Mouse (Mus musculus): Measurements from ENCODE around the gene Col4a3. TPM values are rescaled to one million over a fixed set of nuclear protein-coding genes. Genes with fewer than 3 reads are reported as not detected.

Gene Col4a3
- polyA plus RNA-seq, 1 experiment from 2014 or later = 5.4 TPM

DNA sequence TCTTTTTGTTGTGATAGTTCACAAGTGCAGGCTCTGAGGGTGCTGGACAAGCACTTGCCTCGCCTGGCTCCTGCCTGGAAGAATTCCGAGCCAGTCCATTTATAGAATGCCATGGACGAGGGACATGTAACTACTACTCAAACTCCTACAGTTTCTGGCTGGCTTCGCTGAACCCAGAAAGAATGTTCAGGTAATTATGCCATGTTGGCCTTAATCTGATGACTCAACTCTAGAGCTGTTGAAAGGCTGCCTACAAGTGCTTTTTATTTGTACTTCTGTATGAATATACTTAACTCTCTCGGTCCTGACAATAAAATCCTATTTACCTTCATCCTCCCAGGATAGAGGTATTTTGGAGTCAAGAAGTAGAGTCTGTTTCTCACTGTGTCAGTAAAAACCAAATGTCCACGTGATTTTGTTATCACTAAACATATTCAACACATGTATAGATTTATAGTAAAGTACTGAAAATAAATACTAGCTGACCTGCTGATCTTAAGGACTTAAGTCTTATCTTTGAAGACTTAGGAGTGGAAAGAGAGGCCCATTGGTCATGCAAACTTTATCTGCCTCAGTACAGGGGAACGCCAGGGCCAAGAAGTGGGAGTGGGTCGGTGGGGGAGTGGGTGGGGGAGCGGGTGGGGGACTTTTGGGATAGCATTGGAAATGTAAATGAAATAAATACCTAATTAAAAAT lies 131.2 kb downstream of the Col4a3 start:
- no peaks in the 10 kb centered on the region for H3K9me3 ChIP-seq
- no peak overlapping the region for H3K4me2 ChIP-seq
- peak overlapping the region; percentile 37 for H3K27ac ChIP-seq
- no peak overlapping the region for H3K4me3 ChIP-seq
- no peak overlapping the region for H3K9ac ChIP-seq
- H3K27me3 ChIP-seq = 0 out of 2 replicates have a peak, but pooled peaks cover 3% of the 10 kb centered on the region
- WGBS = 47% methylated on average over 9 of the region's 9 CpGs
- H3K4me1 ChIP-seq = no peaks in the 10 kb centered on the region
- H3K36me3 ChIP-seq = no peaks in the 10 kb centered on the region
- no peak for ATAC-seq (ENCODE audit: borderline replicate concordance, extremely low read depth, low FRiP score, low TSS enrichment)

DNA sequence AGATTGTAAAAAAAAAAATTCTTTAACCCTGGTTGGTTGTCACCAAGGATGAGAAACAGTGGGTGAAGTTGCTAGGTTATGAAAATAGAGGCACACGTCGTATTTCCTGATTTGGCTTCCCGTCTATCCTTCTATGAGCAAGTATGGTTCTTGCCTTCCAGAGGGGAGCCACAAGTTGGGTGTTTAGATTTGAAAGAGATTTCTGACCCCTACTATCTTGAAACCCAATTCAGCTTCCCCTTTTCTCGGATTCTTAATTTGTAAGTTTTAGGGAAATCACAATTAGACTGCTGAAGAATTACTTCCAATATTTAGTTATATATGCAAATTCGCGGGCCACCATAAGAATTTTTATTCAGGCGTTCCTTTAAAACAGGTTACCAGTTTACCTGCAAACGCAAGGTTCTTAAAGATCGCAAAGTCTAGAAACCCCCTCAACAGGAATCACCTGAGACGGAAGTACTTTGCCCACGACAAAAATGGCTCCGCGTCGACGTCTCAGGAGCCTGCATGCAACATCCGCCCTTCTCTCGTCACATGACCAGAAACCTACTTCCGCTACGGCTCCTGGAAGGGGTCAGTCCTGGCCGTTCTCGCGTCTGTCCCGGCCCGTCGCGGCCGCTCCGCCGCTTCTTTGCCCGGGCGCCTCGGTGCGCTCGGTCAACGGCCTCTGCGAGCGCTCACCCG lies 137.8 kb downstream of the Col4a3 start, which contains the start of gene Mff:
Mff (plus strand) TSS at position 552 of the 687 bp plus-strand sequence.
- peak; percentile 99 for ATAC-seq (ENCODE audit: borderline replicate concordance, extremely low read depth, low FRiP score, low TSS enrichment)
- peak within 1 kb of the TSS; percentile 73; the same call in 1 of the 2 replicates for H3K27ac ChIP-seq
- WGBS = 9% methylated on average over 38 of the region's 38 CpGs
- H3K4me1 ChIP-seq = peaks cover 9% of the 10 kb centered on the region
- peaks cover 6% of the 10 kb centered on the region; the same call in 1 of the 2 replicates for H3K27me3 ChIP-seq
- H3K36me3 ChIP-seq = peaks cover 12% of the 10 kb centered on the region; the same call in 1 of the 2 replicates
- H3K4me2 ChIP-seq = peak within 1 kb of the TSS; percentile 88
- H3K9ac ChIP-seq = peak within 1 kb of the TSS; percentile 96
- H3K4me3 ChIP-seq = peak within 1 kb of the TSS; percentile 89
- H3K9me3 ChIP-seq = no peaks in the 10 kb centered on the region

DNA sequence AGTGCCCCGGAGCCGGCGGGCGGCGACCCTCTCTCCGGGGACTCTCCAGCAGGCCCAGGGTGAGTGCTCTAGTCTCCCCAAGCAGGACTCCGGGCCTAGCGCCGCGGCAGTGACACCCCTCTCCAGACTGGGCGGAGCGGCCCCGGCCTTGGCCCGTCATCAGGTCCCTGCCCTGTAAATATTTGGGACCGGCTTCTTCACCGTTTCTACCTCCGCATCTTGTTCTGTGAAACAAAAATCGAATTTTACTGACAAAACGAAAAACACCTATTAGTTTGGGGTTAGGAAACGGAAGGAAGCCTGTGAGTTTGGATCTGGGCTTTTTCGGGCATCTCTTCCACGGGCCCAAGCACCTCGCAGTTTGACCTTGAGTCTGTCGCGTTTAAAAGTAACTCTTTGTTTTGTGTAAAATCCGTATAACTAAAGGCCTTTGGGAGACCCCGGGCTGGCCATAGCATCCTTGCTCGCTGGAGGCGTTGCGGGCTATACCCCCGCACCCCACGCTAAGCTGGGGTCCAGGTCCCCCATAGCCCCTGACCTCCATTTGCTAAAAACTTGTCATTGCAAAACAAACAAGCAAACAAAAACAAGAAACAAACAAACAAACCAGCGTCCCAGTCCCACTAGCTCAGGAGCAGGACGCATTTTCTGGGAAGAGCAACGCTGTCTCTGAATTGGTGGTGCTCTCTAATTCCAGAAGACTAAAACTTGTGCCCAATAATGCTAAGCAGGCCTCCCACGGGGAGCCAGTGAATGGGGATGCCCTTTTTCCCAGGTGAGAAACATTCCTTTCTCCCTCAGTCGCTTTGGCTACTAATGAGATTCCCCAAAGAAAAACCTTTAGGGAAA lies 138.5 kb downstream of the Col4a3 start:
- Histone ChIP-seq H3K27me3 (peaks cover 6% of the 10 kb centered on the region; the same call in 1 of the 2 replicates), H3K9ac (peak overlapping the region; percentile 96), H3K4me2 (peak overlapping the region; percentile 88), H3K27ac (peak overlapping the region; percentile 73; the same call in 1 of the 2 replicates), H3K9me3 (no peaks in the 10 kb centered on the region), H3K36me3 (peaks cover 20% of the 10 kb centered on the region), H3K4me1 (peaks cover 9% of the 10 kb centered on the region), H3K4me3 (peak overlapping the region; percentile 89)
- under 1% methylated on average over 37 of the region's 37 CpGs for WGBS
- ATAC-seq (ENCODE audit: borderline replicate concordance, extremely low read depth, low FRiP score, low TSS enrichment) = peak; percentile 98

DNA sequence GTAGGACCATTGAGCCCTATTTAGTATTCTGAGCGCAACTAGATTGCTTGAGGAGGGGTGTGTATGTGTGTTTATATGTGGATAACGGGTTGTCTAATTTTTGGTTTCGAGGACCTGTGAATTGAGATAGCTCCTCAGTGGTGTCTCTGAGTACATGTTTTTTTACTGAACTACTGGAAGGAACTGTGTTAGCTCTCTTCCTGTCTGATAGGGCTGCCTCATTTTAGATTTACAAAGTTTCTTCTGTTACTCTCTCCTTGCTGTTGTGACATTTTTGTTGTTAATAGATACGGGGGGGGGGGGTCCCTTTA lies 139.1 kb downstream of the Col4a3 start:
- Histone ChIP-seq H3K4me2 (peak overlapping the region; percentile 88), H3K4me1 (peaks cover 9% of the 10 kb centered on the region), H3K27ac (no peak overlapping the region), H3K9me3 (no peaks in the 10 kb centered on the region), H3K36me3 (peaks cover 26% of the 10 kb centered on the region), H3K9ac (peak overlapping the region; percentile 96), H3K27me3 (peaks cover 6% of the 10 kb centered on the region; the same call in 1 of the 2 replicates), H3K4me3 (peak overlapping the region; percentile 89)
- 51% methylated on average over 4 of the region's 4 CpGs for WGBS
- no peak for ATAC-seq (ENCODE audit: borderline replicate concordance, extremely low read depth, low FRiP score, low TSS enrichment)

DNA sequence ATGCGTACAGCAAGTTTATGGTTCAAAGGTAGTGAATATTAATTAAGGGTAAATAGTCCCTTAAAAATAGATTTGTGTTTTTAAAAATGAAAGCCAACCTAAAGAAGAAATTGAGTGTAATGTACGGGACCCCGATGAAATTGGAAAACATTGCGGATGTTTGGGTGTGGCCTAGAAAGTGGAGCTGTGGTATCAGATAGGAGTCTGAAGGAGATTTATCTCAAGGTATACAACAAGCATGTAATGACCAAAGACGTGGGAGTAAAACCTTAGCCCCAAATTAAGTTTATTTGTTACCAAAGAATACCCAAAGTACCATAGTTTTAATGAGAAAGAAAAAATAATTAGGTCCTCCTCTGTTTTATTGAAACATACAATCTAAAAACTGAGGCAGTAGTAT lies 139.8 kb downstream of the Col4a3 start:
- Histone ChIP-seq H3K4me2 (peak overlapping the region; percentile 88; the same call in 1 of the 2 replicates), H3K4me1 (peaks cover 9% of the 10 kb centered on the region), H3K27ac (no peak overlapping the region), H3K4me3 (no peak overlapping the region), H3K27me3 (peaks cover 6% of the 10 kb centered on the region; the same call in 1 of the 2 replicates), H3K36me3 (peaks cover 30% of the 10 kb centered on the region), H3K9me3 (no peaks in the 10 kb centered on the region), H3K9ac (no peak overlapping the region)
- ATAC-seq (ENCODE audit: borderline replicate concordance, extremely low read depth, low FRiP score, low TSS enrichment) = no peak
- WGBS = 89% methylated on average over 5 of the region's 5 CpGs

DNA sequence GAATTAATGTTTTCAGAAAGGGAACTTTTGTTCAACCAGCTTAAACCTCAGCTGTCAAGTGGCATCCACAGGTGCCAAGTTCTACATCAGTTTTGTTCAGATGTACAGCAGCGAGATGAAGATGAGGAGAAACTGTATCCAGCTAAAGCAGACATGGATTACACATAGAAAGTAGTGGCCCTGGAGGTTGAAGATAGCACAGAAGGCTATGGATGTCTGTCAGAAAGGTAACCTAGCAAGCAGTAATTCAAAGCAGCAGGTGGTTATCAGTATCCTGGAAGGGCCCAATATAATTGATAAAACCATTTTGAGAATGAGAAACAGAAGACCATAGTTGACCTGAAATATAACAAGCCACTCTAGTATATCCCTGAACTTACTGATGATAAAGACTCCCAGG lies 146.6 kb downstream of the Col4a3 start:
- peaks cover 78% of the 10 kb centered on the region for H3K36me3 ChIP-seq
- no peak overlapping the region for H3K4me3 ChIP-seq
- no peaks in the 10 kb centered on the region for H3K9me3 ChIP-seq
- H3K4me2 ChIP-seq = no peak overlapping the region
- 94% methylated on average over 1 of the region's 1 CpGs for WGBS
- ATAC-seq (ENCODE audit: borderline replicate concordance, extremely low read depth, low FRiP score, low TSS enrichment) = no peak
- H3K4me1 ChIP-seq = no peaks in the 10 kb centered on the region
- no peak overlapping the region for H3K27ac ChIP-seq
- H3K9ac ChIP-seq = no peak overlapping the region
- H3K27me3 ChIP-seq = no peaks in the 10 kb centered on the region

DNA sequence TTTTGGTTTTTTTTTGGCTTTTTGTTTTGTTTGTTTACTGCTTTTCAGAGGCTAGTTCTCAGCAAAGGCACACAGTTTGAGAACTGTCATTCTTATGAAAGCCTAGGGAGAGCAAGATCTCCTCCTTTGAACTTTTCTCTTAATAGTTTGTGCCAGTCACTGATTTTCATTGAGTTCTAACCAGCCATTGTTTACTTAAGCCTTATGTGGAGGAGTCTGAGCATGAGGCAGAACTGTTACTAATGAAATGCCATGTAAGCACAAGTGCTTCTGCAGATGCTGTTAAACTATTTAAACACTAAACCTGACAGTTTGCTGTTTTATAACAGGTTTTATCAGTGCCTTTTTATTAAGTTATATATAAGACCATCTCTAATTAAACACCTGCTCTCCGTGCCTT lies 151.3 kb downstream of the Col4a3 start:
- ATAC-seq (ENCODE audit: borderline replicate concordance, extremely low read depth, low FRiP score, low TSS enrichment) = no peak
- Histone ChIP-seq H3K9me3 (no peaks in the 10 kb centered on the region), H3K4me2 (no peak overlapping the region), H3K4me3 (no peak overlapping the region), H3K36me3 (peaks cover 59% of the 10 kb centered on the region), H3K9ac (no peak overlapping the region), H3K27me3 (no peaks in the 10 kb centered on the region), H3K4me1 (no peaks in the 10 kb centered on the region), H3K27ac (no peak overlapping the region)
- 75% methylated on average over 1 of the region's 1 CpGs for WGBS

DNA sequence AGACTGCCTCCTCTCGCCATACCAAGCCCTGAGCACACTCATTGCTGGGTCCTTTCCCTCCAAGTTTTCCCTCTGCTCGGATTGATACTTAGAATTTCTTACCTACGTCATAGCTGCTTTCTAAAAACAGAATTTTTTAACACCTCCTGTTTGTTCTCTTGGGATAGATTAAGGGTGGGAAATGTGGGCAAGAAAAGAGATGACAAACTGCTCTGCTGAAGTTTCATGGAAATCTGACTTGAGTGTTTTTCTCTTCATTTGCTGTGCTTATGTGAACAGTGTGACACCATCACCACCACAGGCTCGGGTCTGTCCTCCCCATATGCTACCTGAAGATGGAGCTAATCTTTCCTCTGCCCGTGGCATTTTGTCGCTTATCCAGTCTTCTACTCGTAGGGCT lies 154.8 kb downstream of the Col4a3 start:
- Histone ChIP-seq H3K4me1 (no peaks in the 10 kb centered on the region), H3K36me3 (peaks cover 39% of the 10 kb centered on the region), H3K27ac (no peak overlapping the region), H3K27me3 (no peaks in the 10 kb centered on the region), H3K9ac (no peak overlapping the region), H3K4me2 (no peak overlapping the region), H3K9me3 (no peaks in the 10 kb centered on the region), H3K4me3 (no peak overlapping the region)
- no peak for ATAC-seq (ENCODE audit: borderline replicate concordance, extremely low read depth, low FRiP score, low TSS enrichment)
- WGBS = 84% methylated on average over 7 of the region's 7 CpGs

DNA sequence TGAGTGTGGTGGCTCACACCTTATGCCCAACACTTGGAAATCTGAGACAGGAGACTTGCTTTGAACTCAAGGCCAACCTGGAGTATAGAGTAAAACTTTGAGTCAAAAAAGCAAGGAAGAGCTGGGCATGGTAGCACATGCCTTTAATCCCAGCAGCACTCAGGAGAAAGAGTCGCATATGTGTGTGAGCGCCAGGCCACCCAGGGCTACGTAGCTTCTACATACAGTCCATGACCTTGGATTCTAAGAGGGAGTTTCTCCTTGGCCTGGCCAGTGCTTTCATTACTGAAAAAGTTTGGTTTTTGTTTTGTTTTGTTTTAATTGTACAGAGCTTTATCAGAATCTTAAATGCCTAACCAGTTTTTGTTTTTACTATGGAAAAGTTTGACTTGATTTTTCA lies 157.2 kb downstream of the Col4a3 start:
- H3K4me3 ChIP-seq = no peak overlapping the region
- H3K4me1 ChIP-seq = no peaks in the 10 kb centered on the region
- ATAC-seq (ENCODE audit: borderline replicate concordance, extremely low read depth, low FRiP score, low TSS enrichment) = no peak
- H3K27me3 ChIP-seq = no peaks in the 10 kb centered on the region
- no peak overlapping the region for H3K9ac ChIP-seq
- H3K27ac ChIP-seq = no peak overlapping the region
- no peaks in the 10 kb centered on the region for H3K9me3 ChIP-seq
- no peak overlapping the region for H3K4me2 ChIP-seq
- 78% methylated on average over 3 of the region's 3 CpGs for WGBS
- peaks cover 30% of the 10 kb centered on the region for H3K36me3 ChIP-seq

DNA sequence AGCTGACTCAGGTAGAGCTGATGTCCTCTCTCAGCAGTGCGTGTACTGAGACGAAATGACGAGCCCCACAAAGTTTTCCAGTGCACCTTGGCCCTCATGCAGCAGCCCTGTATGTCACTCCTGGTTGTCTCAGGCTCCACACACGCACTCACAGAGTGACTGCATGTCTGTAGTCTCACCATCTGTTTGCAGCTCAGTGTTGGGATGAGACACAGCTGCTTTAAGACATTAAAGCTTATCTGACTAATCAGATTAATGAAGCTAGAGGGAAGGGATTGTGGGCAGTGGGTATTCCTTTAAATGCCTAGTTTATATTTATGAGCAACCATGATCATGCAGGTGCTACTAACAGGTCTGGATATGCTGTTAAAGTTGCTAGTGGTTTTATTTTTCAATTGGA lies 159.7 kb downstream of the Col4a3 start:
- 81% methylated on average over 4 of the region's 4 CpGs for WGBS
- peaks cover 25% of the 10 kb centered on the region for H3K36me3 ChIP-seq

DNA sequence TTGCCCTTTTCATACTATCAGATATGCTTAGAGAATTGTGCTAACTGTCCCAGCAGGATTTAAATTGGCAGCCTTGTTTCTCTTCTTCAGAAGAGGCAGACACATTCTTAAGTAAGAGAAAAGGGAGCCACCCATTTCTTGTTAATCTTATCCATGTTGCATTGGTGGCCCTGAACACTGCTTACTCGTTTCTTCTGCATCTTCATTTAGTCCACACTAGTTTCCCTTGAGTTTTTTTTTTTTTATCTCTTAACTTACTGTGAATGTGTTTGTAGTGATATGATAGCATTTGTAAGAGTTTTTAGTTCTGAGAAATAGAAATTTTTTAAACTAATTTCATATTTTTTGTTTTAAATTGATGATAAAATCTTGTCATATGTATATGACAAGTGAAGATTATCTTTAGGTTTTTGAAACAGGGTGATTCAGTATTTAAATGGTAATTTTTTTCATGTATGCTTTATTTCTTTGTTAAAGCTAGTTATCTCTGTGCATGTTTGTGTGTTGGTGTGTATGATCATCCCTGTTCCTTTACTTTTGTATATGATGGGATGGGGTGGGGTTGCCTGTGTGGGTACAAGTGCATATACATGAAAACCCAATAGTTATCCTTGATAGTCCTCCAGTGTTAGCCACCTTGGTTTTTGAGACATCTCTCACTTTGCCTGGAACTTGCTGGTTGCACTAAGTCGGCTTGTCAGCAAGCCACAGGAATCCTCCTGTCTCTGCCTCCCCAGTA lies 161.2 kb downstream of the Col4a3 start:
- Histone ChIP-seq H3K9me3 (no peaks in the 10 kb centered on the region), H3K27ac (no peak overlapping the region), H3K27me3 (no peaks in the 10 kb centered on the region), H3K4me2 (no peak overlapping the region), H3K9ac (no peak overlapping the region), H3K4me1 (no peaks in the 10 kb centered on the region), H3K4me3 (no peak overlapping the region), H3K36me3 (peaks cover 22% of the 10 kb centered on the region)
- 85% methylated on average over 2 of the region's 2 CpGs for WGBS
- no peak for ATAC-seq (ENCODE audit: borderline replicate concordance, extremely low read depth, low FRiP score, low TSS enrichment)

More for the DNA sequence above, 159.7 kb downstream of the Col4a3 start:
- Histone ChIP-seq H3K9me3 (no peaks in the 10 kb centered on the region), H3K27me3 (no peaks in the 10 kb centered on the region), H3K9ac (no peak overlapping the region), H3K4me1 (no peaks in the 10 kb centered on the region), H3K27ac (no peak overlapping the region), H3K4me2 (no peak overlapping the region), H3K4me3 (no peak overlapping the region)
- no peak for ATAC-seq (ENCODE audit: borderline replicate concordance, extremely low read depth, low FRiP score, low TSS enrichment)
